Mouse (Mus musculus) hindlimb bud, embryonic 11.5 days (tissue): Measurements from ENCODE around the gene Gm42791.
A peak's percentile ranks its signal among the peaks of the same experiment; 100 is the strongest.

Experiments used
- DNase-seq: peaks from one replicate; pipeline ENCODE4 v3.0.0-alpha.2; 2012; ENCODE audit warnings: low read depth, low spot score; ENCODE audit errors: extremely low spot score

The Gm42791 gene

GRCm38 (mm10) chr5:148928382-148929115, 66.4 kb downstream of the Gm42791 start:
- peak; percentile 83 for DNase-seq

GRCm38 (mm10) chr5:148927717-148928223, 67.2 kb downstream of the Gm42791 start:
- DNase-seq: no peak

GRCm38 (mm10) chr5:148924586-148924985, 70.4 kb downstream of the Gm42791 start:
- no peak for DNase-seq

- no peak for DNase-seq
Observed at GRCm38 (mm10) chr5:148924051-148924450, 70.9 kb downstream of the Gm42791 start.

- no peak for DNase-seq
Observed at GRCm38 (mm10) chr5:148923408-148923807, 71.5 kb downstream of the Gm42791 start.

GRCm38 (mm10) chr5:148922773-148923172, 72.2 kb downstream of the Gm42791 start:
- DNase-seq: no peak

- no peak for DNase-seq
Observed at GRCm38 (mm10) chr5:148918049-148918448, 76.9 kb downstream of the Gm42791 start.

- no peak for DNase-seq
Observed at GRCm38 (mm10) chr5:148916775-148917174, 78.2 kb downstream of the Gm42791 start.

DNA sequence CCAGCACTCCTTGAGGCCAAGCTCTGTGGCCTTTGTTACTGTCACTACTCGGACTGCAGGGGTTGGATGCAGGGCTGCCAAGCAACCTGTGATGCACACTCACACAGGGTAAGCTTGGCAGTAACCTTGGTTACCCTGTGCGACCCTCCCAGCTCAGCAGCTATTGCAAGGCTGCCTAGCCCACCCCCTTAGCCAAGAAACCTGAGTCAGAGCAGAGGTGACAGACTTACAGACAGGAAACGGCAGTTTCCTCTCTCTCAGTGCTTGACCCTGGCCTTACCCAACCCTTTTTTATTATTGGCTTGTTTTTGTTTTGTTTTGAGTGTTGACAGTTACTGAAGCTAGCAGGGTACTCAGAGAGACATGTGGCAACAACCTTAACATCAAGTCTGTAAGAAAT, 82.7 kb downstream of the Gm42791 start:
- DNase-seq: no peak

DNA sequence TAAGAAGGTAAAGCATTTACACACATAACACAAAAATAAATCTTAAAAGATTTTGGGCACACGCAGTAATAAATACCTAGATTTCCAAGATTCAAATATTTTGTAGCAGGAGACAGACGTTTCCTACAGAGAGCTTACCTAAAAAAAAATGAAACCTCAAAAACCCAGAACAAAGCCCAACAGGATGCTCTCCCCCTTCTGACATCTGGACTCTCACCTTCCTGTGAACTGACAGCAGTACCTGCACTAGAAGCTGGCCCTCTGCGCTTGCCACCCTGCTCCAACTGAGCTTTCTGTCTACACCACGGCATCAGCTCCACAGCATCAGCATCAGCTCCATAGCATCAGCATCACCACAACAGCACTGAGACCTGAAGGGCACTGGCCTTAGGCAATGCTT, 84.9 kb downstream of the Gm42791 start:
- DNase-seq: no peak

- no peak for DNase-seq
Observed at GRCm38 (mm10) chr5:148909402-148909801, 85.5 kb downstream of the Gm42791 start.

GRCm38 (mm10) chr5:148909057-148909395, 85.9 kb downstream of the Gm42791 start:
- DNase-seq: no peak

- no peak for DNase-seq
Observed at GRCm38 (mm10) chr5:148908191-148909056, 86.5 kb downstream of the Gm42791 start.

DNA sequence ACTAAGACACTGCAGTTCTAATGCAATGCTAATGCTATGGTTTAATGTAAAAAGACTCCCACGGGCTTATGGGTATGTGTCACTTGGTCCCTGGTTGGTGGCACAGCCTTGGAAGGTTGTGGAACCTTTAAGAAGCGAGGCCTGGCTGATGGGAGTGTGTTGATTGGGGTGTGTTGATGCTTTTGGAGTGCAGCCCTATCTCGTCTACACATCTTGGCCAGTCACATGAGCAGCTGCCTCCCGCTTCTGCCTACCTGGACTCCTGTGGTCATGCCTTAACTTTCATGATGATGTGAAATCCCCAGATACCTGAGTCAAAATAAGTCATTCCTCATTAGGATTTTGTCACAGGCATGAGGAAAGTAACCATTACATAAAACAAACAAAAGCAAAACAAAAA, 88.6 kb downstream of the Gm42791 start:
- DNase-seq: no peak

- DNase-seq: no peak
Observed at GRCm38 (mm10) chr5:148904846-148905245, 90.1 kb downstream of the Gm42791 start.

GRCm38 (mm10) chr5:148899361-148899760, 95.6 kb downstream of the Gm42791 start:
- no peak for DNase-seq

- no peak for DNase-seq
Observed at GRCm38 (mm10) chr5:148897941-148898417, 97.0 kb downstream of the Gm42791 start.

GRCm38 (mm10) chr5:148897069-148897702, 97.8 kb downstream of the Gm42791 start:
- DNase-seq: no peak

DNA sequence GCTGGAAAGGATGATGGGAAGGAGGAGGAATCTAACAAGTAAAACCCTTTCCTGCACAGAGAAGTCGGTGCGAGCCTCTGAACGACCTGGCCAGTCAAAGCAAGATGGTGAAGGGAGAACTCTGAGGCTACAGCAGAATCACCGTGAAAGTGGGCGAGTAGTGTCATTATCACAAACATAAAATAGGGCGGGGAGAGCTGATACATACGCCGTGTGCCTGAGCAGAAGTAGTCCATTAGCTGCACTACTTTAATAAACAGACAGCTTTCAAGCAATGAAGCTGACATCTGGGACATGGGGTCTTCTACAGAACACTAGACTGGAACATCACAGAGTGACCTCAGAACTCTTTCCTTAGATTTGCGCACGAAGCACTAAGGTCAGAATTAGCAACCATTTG, 98.4 kb downstream of the Gm42791 start:
- DNase-seq: no peak

DNA sequence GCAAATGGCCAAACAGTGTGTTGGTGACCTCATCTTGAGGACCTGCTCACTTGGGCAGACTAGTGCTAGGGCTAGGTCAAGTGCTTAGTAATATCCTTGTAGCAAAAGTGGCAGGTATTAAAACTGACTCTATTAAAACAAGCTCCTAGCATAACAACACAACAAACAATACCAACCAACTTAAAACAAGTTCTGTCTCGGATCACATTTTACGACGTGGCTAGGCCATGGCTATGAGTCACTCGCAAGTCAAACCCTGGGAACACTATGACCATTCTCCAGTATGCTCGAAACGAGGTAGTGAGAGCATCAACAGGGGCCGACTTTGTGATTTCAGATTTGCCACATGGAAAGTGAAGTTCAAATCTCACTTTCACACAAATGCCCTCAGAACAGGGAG, 99.1 kb downstream of the Gm42791 start:
- DNase-seq: no peak

GRCm38 (mm10) chr5:148895034-148895433, 99.9 kb downstream of the Gm42791 start:
- no peak for DNase-seq
